Mouse (Mus musculus) hindbrain, embryonic 15.5 days (tissue): ENCODE measurements around the gene Cacnb2. TPM values are rescaled to one million over a fixed set of nuclear protein-coding genes. Genes with fewer than 3 reads are reported as not detected.

Source experiments
- ATAC-seq: fragments of 200-750 bp; cut with Nextera tagmentation; 2 replicates; pipeline ENCODE4 v1.8.0; 2017; ENCODE audit warnings: low read depth, moderate number of reproducible peaks, moderate TSS enrichment; ENCODE audit not compliant: low FRiP score
- H3K27ac ChIP-seq: fragments of 300-500 bp; sonication (generic); replicated peaks from 2 replicates; pipeline ENCODE4 v1.5.1; 2015; ENCODE audit warnings: mild to moderate bottlenecking, inconsistent platforms
- H3K27me3 ChIP-seq: fragments of 300-500 bp; sonication (generic); 2 replicates; pipeline ENCODE4 v1.6.1; 2015; ENCODE audit warnings: control low read depth, inconsistent platforms
- H3K36me3 ChIP-seq: fragments of 300-500 bp; sonication (generic); 2 replicates; pipeline ENCODE4 v1.6.1; 2015; ENCODE audit warnings: control low read depth, inconsistent platforms
- H3K4me1 ChIP-seq: fragments of 300-500 bp; sonication (generic); replicated peaks from 2 replicates; pipeline ENCODE4 v1.6.1; 2015; ENCODE audit warnings: control low read depth, inconsistent platforms
- H3K4me2 ChIP-seq: fragments of 300-500 bp; sonication (generic); 2 replicates; pipeline ENCODE4 v1.6.1; 2015; ENCODE audit warnings: moderate library complexity, mild to moderate bottlenecking, inconsistent platforms
- H3K4me3 ChIP-seq: fragments of 300-500 bp; sonication (generic); 2 replicates; pipeline ENCODE4 v1.5.1; 2015; ENCODE audit warnings: mild to moderate bottlenecking, inconsistent platforms
- H3K9ac ChIP-seq: fragments of 300-500 bp; sonication (generic); 2 replicates; pipeline ENCODE4 v1.6.1; 2015; ENCODE audit warnings: inconsistent platforms
- H3K9me3 ChIP-seq: fragments of 300-500 bp; sonication (generic); 2 replicates; pipeline ENCODE4 v1.6.1; 2016; ENCODE audit warnings: control low read depth, inconsistent platforms
- WGBS: fragments of 180-500 bp; shearing (Covaris S2); methylation state at CpG from one replicate; pipeline ENCODE4 v1.1.7; 2015; 5-methylcytosine and 5-hydroxymethylcytosine counted together
- polyA plus RNA-seq: library from polyadenylated mRNA; unstranded; fragments of >200 nt; fragmentation: Nextera tagmentation; extraction: Ambion mirVana; gene quantifications from 2 replicates; pipeline ENCODE4 v1.2.1, GENCODE M21; 2015

The Cacnb2 gene
- polyA plus RNA-seq, 1 experiment from 2014 or later: 7.5 TPM

DNA sequence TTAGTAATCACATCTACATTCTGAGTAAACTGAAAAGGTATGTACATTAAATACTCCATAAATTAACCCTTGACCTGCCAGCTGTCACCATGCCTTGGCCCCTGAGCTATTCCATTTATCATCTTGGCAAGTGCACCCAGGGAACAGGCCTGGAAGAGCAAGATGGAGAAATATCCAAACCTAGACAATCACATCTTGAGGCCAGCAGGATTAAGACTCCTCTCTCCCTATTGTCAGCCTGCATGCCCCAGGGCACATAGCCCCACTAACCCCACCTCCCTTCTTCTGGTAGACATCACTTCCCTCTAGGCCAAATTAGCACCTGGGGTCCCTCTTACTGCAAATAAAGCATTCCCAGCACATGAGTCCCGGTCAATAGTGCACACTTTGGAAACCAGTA, 424.9 kb downstream of the Cacnb2 start:
- ATAC-seq: no peak
- Histone ChIP-seq H3K4me3 (no peak overlapping the region), H3K4me2 (no peak overlapping the region), H3K9ac (no peak overlapping the region), H3K27me3 (no peaks in the 10 kb centered on the region), H3K27ac (no peak overlapping the region), H3K36me3 (peaks cover 12% of the 10 kb centered on the region; the same call in 1 of the 2 replicates), H3K4me1 (no peaks in the 10 kb centered on the region), H3K9me3 (no peaks in the 10 kb centered on the region)
- WGBS: 69% methylated on average over 1 of the region's 1 CpGs

Other genes with a start within 250 kb of the Cacnb2 start
- 2.3 and 4.4 TPM in 2 replicates for gene Slc39a12, start 214.8 kb upstream of the Cacnb2 start, polyA plus RNA-seq